Mouse (Mus musculus): ENCODE results near the gene Elovl5. TPM values are rescaled to one million over a fixed set of nuclear protein-coding genes. Genes with fewer than 3 reads are reported as not detected.

Elovl5 gene
- polyA plus RNA-seq, 1 experiment from 2014 or later, result 91.2 TPM

DNA sequence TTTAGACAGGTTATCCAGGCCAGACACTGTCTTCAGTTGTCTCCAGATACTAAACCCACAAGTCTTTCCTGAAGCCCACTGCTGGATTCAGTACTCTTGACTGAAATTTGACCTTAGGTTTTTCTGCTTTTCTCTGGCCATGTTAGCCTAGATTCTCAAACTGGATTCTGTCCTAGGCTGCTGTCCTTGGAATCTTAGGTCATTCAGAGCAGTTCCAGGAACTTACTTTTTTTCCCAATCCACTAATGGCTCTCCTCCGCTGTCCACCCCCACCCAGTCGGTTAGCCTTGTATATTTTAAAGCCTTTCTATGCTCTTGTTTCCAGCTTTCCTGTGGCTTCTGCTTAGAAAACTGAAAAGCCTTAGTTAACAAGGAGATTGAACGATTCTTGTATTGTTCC is 37.8 kb downstream of the Elovl5 start:
- Histone ChIP-seq H3K9ac (ENCODE audit: low read depth, low read length) (no peak overlapping the region), H3K36me3 (ENCODE audit: control insufficient read depth, insufficient read depth, low read length) (no peaks in the 10 kb centered on the region; the same call in 1 of the 2 replicates), H3K27me3 (ENCODE audit: control insufficient read depth, insufficient read depth, low read length) (no peaks in the 10 kb centered on the region), H3K27ac (ENCODE audit: low read depth, low read length) (0 out of 2 replicates have a peak overlapping the region, but pooled peaks have one; percentile 15), H3K4me3 (ENCODE audit: low read depth, low read length) (no peak overlapping the region), H3K4me2 (no peak overlapping the region), H3K9me3 (replicated peaks; ENCODE audit: control insufficient read depth, low read length) (no peaks in the 10 kb centered on the region), H3K4me1 (ENCODE audit: control insufficient read depth, insufficient read depth, low read length) (peaks cover 19% of the 10 kb centered on the region)
- WGBS (ENCODE audit: insufficient replicate concordance), result 80% methylated on average over 3 of the region's 3 CpGs
- ATAC-seq (replicated peaks; ENCODE audit: insufficient number of reproducible peaks, low FRiP score, low TSS enrichment), result no peak

DNA sequence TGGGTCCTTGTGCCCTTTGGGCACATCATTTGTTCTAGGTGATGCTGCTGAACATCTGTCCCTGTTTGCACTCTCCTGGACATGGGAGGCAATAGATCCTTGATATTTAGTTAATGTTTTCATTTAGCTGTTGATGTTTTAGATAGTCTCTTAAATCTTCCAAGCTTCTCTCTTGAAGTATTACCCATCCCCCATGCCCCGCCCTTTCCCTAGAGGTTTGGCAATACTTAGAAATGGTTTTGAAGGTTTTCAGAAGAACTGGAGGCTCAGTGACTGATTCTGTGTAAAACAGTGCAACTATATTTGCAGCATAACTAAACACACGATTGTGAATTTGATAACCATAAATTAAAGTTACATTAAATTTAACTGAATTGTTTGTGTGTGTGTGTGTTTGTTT is 38.3 kb downstream of the Elovl5 start:
- 84% methylated on average over 2 of the region's 2 CpGs for WGBS (ENCODE audit: insufficient replicate concordance)

DNA sequence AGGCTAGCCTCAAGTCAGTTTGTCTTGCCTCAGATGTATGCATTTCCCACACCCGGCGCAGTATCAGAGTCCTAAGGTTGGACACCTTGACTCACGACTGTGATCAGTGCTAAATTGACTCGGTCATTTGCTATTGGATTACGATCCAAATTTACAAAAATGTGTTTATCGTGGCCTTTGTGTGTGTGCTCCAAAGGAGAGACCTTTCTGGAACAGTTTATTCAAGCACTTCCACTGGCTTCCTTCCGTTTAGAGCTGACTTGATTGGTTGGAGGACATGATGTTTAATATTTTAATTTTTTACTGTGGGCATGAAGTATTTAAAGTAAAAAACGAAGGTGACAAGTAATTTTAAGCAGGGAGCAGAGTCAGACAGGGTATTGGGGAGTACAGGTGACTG is 38.8 kb downstream of the Elovl5 start:
- H3K36me3 ChIP-seq (ENCODE audit: control insufficient read depth, insufficient read depth, low read length), result no peaks in the 10 kb centered on the region; the same call in 1 of the 2 replicates
- no peaks in the 10 kb centered on the region for H3K9me3 ChIP-seq (replicated peaks; ENCODE audit: control insufficient read depth, low read length)
- H3K4me3 ChIP-seq (ENCODE audit: low read depth, low read length), result no peak overlapping the region
- ATAC-seq (replicated peaks; ENCODE audit: insufficient number of reproducible peaks, low FRiP score, low TSS enrichment), result no peak
- no peak overlapping the region for H3K9ac ChIP-seq (ENCODE audit: low read depth, low read length)
- WGBS (ENCODE audit: insufficient replicate concordance), result 83% methylated on average over 8 of the region's 8 CpGs
- H3K4me2 ChIP-seq, result no peak overlapping the region
- H3K27me3 ChIP-seq (ENCODE audit: control insufficient read depth, insufficient read depth, low read length), result no peaks in the 10 kb centered on the region
- H3K4me1 ChIP-seq (ENCODE audit: control insufficient read depth, insufficient read depth, low read length), result peaks cover 17% of the 10 kb centered on the region
- no peak overlapping the region for H3K27ac ChIP-seq (ENCODE audit: low read depth, low read length)

More for the DNA sequence above, 38.3 kb downstream of the Elovl5 start:
- no peak for ATAC-seq (replicated peaks; ENCODE audit: insufficient number of reproducible peaks, low FRiP score, low TSS enrichment)
- H3K27ac ChIP-seq (ENCODE audit: low read depth, low read length), result no peak overlapping the region
- H3K4me1 ChIP-seq (ENCODE audit: control insufficient read depth, insufficient read depth, low read length), result peaks cover 17% of the 10 kb centered on the region
- no peaks in the 10 kb centered on the region; the same call in 1 of the 2 replicates for H3K36me3 ChIP-seq (ENCODE audit: control insufficient read depth, insufficient read depth, low read length)
- no peak overlapping the region for H3K4me2 ChIP-seq
- H3K9me3 ChIP-seq (replicated peaks; ENCODE audit: control insufficient read depth, low read length), result no peaks in the 10 kb centered on the region
- no peaks in the 10 kb centered on the region for H3K27me3 ChIP-seq (ENCODE audit: control insufficient read depth, insufficient read depth, low read length)
- no peak overlapping the region for H3K9ac ChIP-seq (ENCODE audit: low read depth, low read length)
- no peak overlapping the region for H3K4me3 ChIP-seq (ENCODE audit: low read depth, low read length)

DNA sequence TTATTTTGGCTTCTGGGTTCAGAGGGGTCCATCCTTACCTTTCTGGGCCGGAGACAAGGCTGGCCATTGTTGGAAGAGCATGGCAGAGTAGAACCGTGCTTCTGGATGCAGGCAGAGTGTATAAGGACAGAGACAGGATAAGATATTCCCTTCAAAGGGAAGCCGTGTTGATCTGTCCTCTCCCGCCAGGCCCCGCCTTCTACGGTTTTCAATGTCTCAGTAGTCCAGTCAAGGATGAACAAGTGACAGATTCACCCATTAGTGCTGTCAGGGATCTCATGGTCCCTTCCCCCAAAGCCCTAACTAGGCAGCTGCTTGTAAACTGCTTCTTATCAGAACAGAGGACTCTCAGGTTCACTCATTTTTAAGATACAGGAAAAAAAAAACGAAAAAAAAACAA is 41.2 kb downstream of the Elovl5 start:
- Histone ChIP-seq H3K36me3 (ENCODE audit: control insufficient read depth, insufficient read depth, low read length) (no peaks in the 10 kb centered on the region; the same call in none of the 2 replicates), H3K4me2 (no peak overlapping the region), H3K4me3 (ENCODE audit: low read depth, low read length) (no peak overlapping the region), H3K4me1 (ENCODE audit: control insufficient read depth, insufficient read depth, low read length) (peaks cover 20% of the 10 kb centered on the region), H3K9ac (ENCODE audit: low read depth, low read length) (no peak overlapping the region), H3K27ac (ENCODE audit: low read depth, low read length) (no peak overlapping the region), H3K9me3 (replicated peaks; ENCODE audit: control insufficient read depth, low read length) (no peaks in the 10 kb centered on the region), H3K27me3 (ENCODE audit: control insufficient read depth, insufficient read depth, low read length) (no peaks in the 10 kb centered on the region)
- no peak for ATAC-seq (replicated peaks; ENCODE audit: insufficient number of reproducible peaks, low FRiP score, low TSS enrichment)
- WGBS (ENCODE audit: insufficient replicate concordance), result 74% methylated on average over 7 of the region's 7 CpGs

DNA sequence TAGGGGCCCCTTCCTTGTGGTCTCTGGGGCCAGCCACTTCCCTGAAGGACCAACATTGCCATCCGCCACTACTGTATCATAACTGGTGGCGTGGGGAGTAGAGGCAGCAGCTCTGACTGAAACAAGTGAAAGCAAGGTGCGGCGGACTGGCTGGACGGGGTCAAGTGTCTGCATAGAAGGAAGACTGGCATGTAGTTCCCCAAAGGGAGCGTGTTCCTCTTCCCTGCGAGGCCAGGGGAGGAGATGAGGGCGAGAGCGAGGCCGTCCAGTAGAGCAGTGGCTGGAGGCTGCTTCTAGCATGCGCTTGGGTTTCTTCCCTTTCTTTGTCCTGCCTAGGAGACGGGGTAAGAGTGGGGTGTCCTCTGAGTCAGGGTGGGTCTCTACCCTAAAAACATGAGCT is 42.6 kb downstream of the Elovl5 start:
- 91% methylated on average over 12 of the region's 12 CpGs for WGBS (ENCODE audit: insufficient replicate concordance)
- ATAC-seq (replicated peaks; ENCODE audit: insufficient number of reproducible peaks, low FRiP score, low TSS enrichment), result no peak

DNA sequence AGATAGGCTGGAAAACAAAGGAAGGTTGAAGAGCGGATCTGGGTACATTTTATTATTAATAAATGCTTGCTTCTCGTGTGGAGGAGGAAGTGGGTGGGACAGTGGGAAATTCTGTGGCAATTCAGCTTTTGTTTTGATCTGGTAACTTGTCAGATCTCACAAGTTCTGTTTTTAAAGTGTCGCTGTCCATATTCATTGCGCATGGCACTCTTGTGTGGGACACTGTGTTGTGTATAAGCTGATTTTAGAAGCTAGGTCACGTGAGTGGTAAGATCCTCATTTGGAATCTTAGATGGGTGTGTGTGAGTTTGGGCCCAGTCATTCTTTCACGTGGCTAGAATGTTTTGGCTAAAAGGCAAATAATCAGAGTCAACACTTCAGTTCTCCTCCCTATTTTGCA is 44.2 kb downstream of the Elovl5 start:
- Histone ChIP-seq H3K9ac (ENCODE audit: low read depth, low read length) (no peak overlapping the region), H3K4me1 (ENCODE audit: control insufficient read depth, insufficient read depth, low read length) (peaks cover 12% of the 10 kb centered on the region), H3K4me3 (ENCODE audit: low read depth, low read length) (no peak overlapping the region), H3K27ac (ENCODE audit: low read depth, low read length) (no peak overlapping the region), H3K9me3 (replicated peaks; ENCODE audit: control insufficient read depth, low read length) (no peaks in the 10 kb centered on the region), H3K4me2 (no peak overlapping the region), H3K27me3 (ENCODE audit: control insufficient read depth, insufficient read depth, low read length) (no peaks in the 10 kb centered on the region), H3K36me3 (ENCODE audit: control insufficient read depth, insufficient read depth, low read length) (no peaks in the 10 kb centered on the region; the same call in none of the 2 replicates)
- WGBS (ENCODE audit: insufficient replicate concordance), result 87% methylated on average over 6 of the region's 6 CpGs
- no peak for ATAC-seq (replicated peaks; ENCODE audit: insufficient number of reproducible peaks, low FRiP score, low TSS enrichment)

More for the DNA sequence above, 42.6 kb downstream of the Elovl5 start:
- Histone ChIP-seq H3K4me2 (no peak overlapping the region), H3K4me3 (ENCODE audit: low read depth, low read length) (no peak overlapping the region), H3K27me3 (ENCODE audit: control insufficient read depth, insufficient read depth, low read length) (no peaks in the 10 kb centered on the region), H3K4me1 (ENCODE audit: control insufficient read depth, insufficient read depth, low read length) (peaks cover 16% of the 10 kb centered on the region), H3K27ac (ENCODE audit: low read depth, low read length) (no peak overlapping the region), H3K9ac (ENCODE audit: low read depth, low read length) (no peak overlapping the region), H3K36me3 (ENCODE audit: control insufficient read depth, insufficient read depth, low read length) (no peaks in the 10 kb centered on the region; the same call in none of the 2 replicates), H3K9me3 (replicated peaks; ENCODE audit: control insufficient read depth, low read length) (no peaks in the 10 kb centered on the region)

DNA sequence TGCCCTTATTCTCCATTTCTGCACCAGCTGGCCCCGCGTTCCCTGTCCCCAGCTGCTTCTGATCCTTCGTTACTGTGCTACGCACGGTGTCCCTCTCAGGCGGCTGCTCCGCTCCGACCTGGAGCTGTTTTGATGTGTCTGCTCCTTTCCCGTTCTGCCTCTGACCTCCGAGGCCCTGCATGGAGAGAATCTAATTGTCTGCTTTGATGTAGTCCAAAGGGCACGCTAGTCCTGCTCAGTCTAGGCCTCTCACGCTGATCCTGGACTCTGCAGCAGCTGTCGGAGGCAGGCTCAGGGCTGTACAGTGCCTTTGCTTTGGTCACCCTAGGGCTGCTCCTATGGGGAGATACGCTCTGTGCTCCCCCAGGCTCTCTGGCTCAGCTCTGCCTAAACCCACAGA is 46.9 kb downstream of the Elovl5 start:
- no peak; the same call in 1 of the 2 replicates for ATAC-seq (replicated peaks; ENCODE audit: insufficient number of reproducible peaks, low FRiP score, low TSS enrichment)
- Histone ChIP-seq H3K9me3 (replicated peaks; ENCODE audit: control insufficient read depth, low read length) (no peaks in the 10 kb centered on the region), H3K4me3 (ENCODE audit: low read depth, low read length) (no peak overlapping the region), H3K36me3 (ENCODE audit: control insufficient read depth, insufficient read depth, low read length) (no peaks in the 10 kb centered on the region; the same call in none of the 2 replicates), H3K9ac (ENCODE audit: low read depth, low read length) (0 out of 2 replicates have a peak overlapping the region, but pooled peaks have one; percentile 8), H3K27ac (ENCODE audit: low read depth, low read length) (no peak overlapping the region; the same call in 1 of the 2 replicates), H3K27me3 (ENCODE audit: control insufficient read depth, insufficient read depth, low read length) (no peaks in the 10 kb centered on the region), H3K4me1 (ENCODE audit: control insufficient read depth, insufficient read depth, low read length) (peaks cover 21% of the 10 kb centered on the region), H3K4me2 (peak overlapping the region; percentile 10; the same call in 1 of the 2 replicates)
- WGBS (ENCODE audit: insufficient replicate concordance), result 57% methylated on average over 14 of the region's 14 CpGs

DNA sequence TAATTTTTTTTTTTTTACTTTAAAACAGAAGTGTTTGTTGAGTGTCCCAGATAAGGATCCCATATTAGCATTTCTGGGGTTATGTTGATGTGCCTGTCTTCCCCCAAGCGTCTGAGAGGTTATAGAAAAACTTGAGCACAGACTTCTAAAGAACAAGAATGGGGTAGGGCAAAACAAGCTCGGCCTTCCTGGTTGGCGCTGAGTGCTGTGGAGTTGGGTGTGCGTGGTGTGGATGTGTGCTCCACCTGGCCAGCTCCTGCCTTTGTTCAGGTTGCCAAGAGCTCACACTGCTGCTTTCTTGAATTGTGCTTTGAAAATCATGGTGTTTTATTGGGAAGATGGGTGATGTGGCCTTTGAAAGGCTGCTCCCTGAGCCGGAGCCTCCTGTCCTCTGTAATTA is 48.1 kb downstream of the Elovl5 start:
- Histone ChIP-seq H3K27me3 (ENCODE audit: control insufficient read depth, insufficient read depth, low read length) (no peaks in the 10 kb centered on the region), H3K27ac (ENCODE audit: low read depth, low read length) (no peak overlapping the region), H3K4me2 (no peak overlapping the region), H3K4me3 (ENCODE audit: low read depth, low read length) (no peak overlapping the region), H3K4me1 (ENCODE audit: control insufficient read depth, insufficient read depth, low read length) (peaks cover 31% of the 10 kb centered on the region), H3K9me3 (replicated peaks; ENCODE audit: control insufficient read depth, low read length) (no peaks in the 10 kb centered on the region), H3K36me3 (ENCODE audit: control insufficient read depth, insufficient read depth, low read length) (no peaks in the 10 kb centered on the region; the same call in 1 of the 2 replicates), H3K9ac (ENCODE audit: low read depth, low read length) (no peak overlapping the region)
- ATAC-seq (replicated peaks; ENCODE audit: insufficient number of reproducible peaks, low FRiP score, low TSS enrichment), result no peak
- WGBS (ENCODE audit: insufficient replicate concordance), result 78% methylated on average over 5 of the region's 5 CpGs
